Mouse (Mus musculus) heart, adult 11 months (tissue): Measurements from ENCODE around the gene Apol7a.
A peak's percentile ranks its signal among the peaks of the same experiment; 100 is the strongest.

Experiments used
- DNase-seq: peaks from one replicate; pipeline ENCODE4 v3.0.0; 2022

Gene Apol7a

DNA sequence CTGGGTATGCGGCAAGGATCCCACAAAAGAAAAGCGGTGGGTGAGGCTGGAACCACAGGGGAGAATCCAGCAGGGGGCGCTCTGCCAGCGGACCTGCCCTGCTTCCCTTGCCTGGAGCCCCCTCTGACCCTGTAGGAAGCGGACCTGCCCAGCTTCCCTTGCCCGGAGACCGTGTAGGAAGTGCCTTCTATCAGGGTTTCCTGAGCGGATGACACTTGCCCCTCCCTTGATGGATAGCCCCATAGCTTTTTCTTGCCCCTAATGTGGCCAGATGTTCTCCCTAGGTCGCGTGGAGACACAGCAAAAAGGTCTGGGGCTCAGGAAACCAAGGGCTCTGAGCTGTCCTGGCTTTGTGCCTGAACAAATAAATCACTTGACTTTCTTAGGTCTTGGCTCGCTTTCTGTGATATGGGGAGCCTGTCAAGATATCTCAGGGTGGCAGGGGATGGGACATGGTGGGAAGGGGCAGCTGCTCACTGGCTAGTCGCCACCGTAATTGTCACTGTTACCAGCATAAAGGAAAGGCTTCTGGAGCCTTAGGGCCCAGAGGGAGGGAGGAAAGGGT, 55.3 kb downstream of the Apol7a start:
- DNase-seq = peak; percentile 99

DNA sequence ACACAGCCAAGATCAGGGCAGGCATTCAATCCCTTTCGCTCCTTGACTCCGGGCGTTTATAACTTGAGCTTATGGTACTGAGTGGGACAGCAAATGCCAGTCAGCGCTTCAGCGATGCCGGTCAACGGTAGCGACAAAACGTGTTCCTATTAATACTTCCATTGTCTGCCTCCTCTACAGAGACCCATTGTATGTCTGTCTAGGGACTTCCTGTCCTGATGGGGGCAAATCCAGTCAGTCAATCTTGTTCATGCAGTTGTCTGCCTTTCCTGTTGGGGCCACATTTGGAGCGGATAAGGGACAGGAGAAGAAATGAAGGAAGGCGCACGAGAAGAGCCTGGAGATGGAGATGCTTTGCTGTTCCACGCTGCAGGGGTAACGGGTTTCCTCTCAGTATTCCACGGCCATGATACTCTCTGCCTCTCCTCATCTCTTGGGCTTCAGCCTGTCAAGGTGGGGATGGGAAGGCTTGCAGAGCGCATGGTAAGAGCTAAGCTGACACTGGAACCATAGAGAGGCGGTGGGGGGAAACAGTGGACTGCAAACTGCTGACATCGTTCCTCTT, 55.9 kb downstream of the Apol7a start:
- peak; percentile 91 for DNase-seq

DNA sequence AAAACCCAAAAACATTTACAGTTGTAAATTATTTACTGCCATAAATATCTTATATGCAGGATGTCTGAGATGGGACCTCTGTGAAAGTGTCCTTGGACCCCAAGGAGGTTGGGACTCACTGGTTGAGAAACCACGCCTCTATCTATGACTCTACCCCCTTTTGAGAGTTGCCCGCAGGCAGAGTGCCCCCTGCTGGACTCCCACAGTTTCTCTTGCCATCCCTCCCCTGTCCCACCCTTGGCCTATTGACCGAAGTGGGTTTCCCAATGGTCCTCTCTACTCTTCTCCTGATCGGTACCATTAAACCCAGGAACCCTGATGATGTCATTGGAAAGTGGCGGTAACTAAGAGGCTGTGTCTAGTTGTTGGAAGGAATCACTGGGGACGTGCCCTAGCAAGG, 56.9 kb downstream of the Apol7a start:
- no peak for DNase-seq

DNA sequence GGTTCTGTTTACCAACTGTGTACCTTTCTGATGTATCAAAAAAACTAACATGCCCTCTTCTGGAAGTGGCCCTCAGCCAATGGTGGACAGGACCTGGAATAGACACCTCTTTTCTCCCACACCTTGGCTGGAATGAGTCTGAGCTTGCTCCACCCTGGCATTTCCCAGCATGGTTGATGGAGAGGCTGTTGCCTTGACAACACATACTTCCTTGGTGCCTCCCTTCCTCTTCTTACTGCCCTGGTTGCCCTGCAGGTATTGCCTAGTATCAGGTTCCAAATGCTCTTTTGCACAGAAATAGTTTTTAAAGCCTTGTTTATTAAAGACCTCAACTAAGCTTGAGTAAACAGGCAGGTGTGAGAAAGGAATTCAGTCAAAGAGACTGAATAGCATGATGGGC, 58.3 kb downstream of the Apol7a start:
- no peak for DNase-seq

DNA sequence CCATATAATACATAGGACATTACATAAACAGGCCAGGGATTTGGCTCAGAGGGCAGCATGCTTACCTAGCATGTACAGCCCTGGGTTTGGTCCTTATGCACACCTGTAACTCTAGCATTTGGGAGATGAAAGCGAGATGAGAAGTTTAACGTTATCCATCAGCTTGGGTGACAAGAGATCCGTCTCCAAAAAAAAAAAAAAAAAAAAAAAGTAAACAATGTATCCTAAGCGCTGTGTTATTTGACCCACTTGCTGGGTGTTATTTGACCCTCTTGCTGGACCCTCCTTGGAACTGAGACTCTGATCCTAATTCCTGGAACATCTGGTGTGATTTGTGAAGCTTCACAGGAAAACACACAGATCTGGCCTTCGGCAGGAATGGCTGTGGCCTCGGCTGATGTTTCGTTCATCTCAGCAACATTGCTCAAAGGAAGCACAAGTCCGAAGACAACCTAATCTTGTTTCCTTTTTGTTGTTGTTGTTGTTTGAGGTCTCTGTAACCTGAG, 59.9 kb downstream of the Apol7a start:
- no peak for DNase-seq

DNA sequence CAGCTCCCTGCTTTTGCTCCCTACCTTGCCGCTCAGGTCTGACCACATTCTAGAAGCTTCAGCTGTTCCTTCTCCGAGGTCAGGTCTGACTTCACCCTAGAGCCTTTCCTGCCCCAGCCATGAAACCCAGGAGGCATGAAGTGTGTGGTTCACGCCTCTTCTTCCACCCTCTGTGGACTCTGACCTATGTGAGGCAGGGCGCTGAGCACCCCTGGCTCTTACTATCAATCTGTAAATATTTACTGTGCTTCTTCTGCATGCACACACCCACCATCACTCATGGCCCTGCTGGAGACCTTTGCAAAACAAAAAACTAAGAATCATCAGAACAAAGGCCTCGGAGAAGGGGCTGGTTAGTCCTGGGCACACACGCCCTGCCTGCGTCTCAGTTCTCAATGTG, 60.5 kb downstream of the Apol7a start:
- DNase-seq = no peak
